Mouse (Mus musculus) adrenal gland, adult 2 months (tissue): Measurements from ENCODE around the gene Brox. TPM values are rescaled to one million over a fixed set of nuclear protein-coding genes. Genes with fewer than 3 reads are reported as not detected.

ENCODE experiments used
- DNase-seq: peaks from one replicate; pipeline ENCODE4 v3.0.0; 2021
- polyA plus RNA-seq: library from polyadenylated mRNA; depleted of rRNA; stranded (reverse); fragments of >200 nt; gene quantifications from 2 replicates; pipeline ENCODE4 v1.2.3, GENCODE M21; 2012; rRNA removed
- total RNA-seq, 2 experiments: library from RNA; stranded (reverse); gene quantifications; 2 replicates each; pipeline ENCODE4 v1.2.3; 2021

Brox gene
- total and polyA plus RNA-seq, 3 experiments: 9.8 to 44.1 (median 41.8) TPM

- no peak for DNase-seq
Observed at GRCm38 (mm10) chr1:183272867-183273818, 23.9 kb downstream of the Brox start.

GRCm38 (mm10) chr1:183267666-183268065, 29.4 kb downstream of the Brox start:
- peak; percentile 19 for DNase-seq

- DNase-seq: no peak
Observed at GRCm38 (mm10) chr1:183265921-183266467, 31.1 kb downstream of the Brox start.

GRCm38 (mm10) chr1:183264145-183265008, 32.7 kb downstream of the Brox start:
- DNase-seq: peak; percentile 32

- DNase-seq: no peak
Observed at GRCm38 (mm10) chr1:183252574-183252973, 44.5 kb downstream of the Brox start.

GRCm38 (mm10) chr1:183251818-183252217, 45.3 kb downstream of the Brox start:
- no peak for DNase-seq

GRCm38 (mm10) chr1:183250612-183251011, 46.5 kb downstream of the Brox start:
- no peak for DNase-seq

- DNase-seq: no peak
Observed at GRCm38 (mm10) chr1:183248144-183248543, 48.9 kb downstream of the Brox start.

GRCm38 (mm10) chr1:183243293-183243692, 53.8 kb downstream of the Brox start:
- no peak for DNase-seq

GRCm38 (mm10) chr1:183237901-183238300, 59.2 kb downstream of the Brox start:
- no peak for DNase-seq

GRCm38 (mm10) chr1:183236460-183236859, 60.6 kb downstream of the Brox start:
- DNase-seq: no peak

- no peak for DNase-seq
Observed at GRCm38 (mm10) chr1:183233679-183234174, 63.3 kb downstream of the Brox start.

GRCm38 (mm10) chr1:183232985-183233678, 63.9 kb downstream of the Brox start:
- no peak for DNase-seq

- no peak for DNase-seq
Observed at GRCm38 (mm10) chr1:183227469-183227868, 69.6 kb downstream of the Brox start.

Other genes with a start within 250 kb of the Brox start
- 10 to 100 TPM; 12.9 to 17.6 TPM for gene Disp1, start 75.7 kb downstream of the Brox start, total RNA-seq
- 13.9 and 14.6 TPM in 2 replicates for gene Disp1, start 75.7 kb downstream of the Brox start, polyA plus RNA-seq
- 10 to 100 TPM; 50.7 to 58.5 TPM for gene Aida, start 679 bp downstream of the Brox start, total RNA-seq
- gene Aida, start 679 bp downstream of the Brox start, polyA plus RNA-seq: 5.7 and 10.7 TPM in 2 replicates
- 100 to 1,000 TPM; 180 to 197 TPM for gene Mia3, start 72.3 kb upstream of the Brox start, total RNA-seq
- 53.0 and 63.5 TPM in 2 replicates for gene Mia3, start 72.3 kb upstream of the Brox start, polyA plus RNA-seq
- gene Taf1a, start 91.7 kb upstream of the Brox start, total RNA-seq: 10 to 100 TPM; 18.3 to 18.6 TPM
- gene Taf1a, start 91.7 kb upstream of the Brox start, polyA plus RNA-seq: 3.1 TPM in 2 replicates
- not detected for gene Hhipl2, start 120.9 kb upstream of the Brox start, total RNA-seq
- gene Hhipl2, start 120.9 kb upstream of the Brox start, polyA plus RNA-seq: 0.11 and 0.15 TPM in 2 replicates